Mouse (Mus musculus): Measurements from ENCODE around the gene Slc25a22.

GRCm38 (mm10) chr7:141466607-141467148 is 29.0 kb upstream of the Slc25a22 start:
- no peak for TF ChIP-seq CTCF (IDR thresholded peaks at IDR 0.05; ENCODE audit: low read depth)
- no peak for TF ChIP-seq EP300 (IDR thresholded peaks at IDR 0.05; ENCODE audit: low read depth)

All from liver, embryonic 14.5 days (tissue).